Mouse (Mus musculus) lung, adult 18-20 months (tissue): Measurements from ENCODE around the gene Stx3.

Source experiments
- DNase-seq, 2 experiments: peaks; one replicate each; pipeline ENCODE4 v3.0.0; 2022; ENCODE audit warnings: mixed read lengths in 2 of 2

Stx3 gene

DNA sequence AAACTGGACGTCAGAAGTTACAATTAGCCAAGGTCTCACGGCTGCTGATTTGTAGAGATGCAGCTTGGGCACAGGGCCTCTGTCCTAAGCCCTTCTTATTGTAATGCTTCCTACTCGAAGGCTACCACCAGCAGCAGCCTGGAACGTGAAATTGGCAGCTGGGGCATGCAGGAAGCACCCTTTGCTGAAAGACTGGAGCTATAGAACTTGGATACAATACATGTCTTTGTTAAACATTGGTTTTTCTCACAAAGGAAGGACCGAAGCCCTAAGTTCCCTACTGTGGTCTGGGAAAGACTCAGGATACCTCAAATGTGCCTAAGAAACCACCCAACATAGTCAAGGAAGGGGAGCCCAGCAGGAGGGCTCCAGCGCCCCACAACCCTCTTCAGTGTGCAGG is 11.4 kb downstream of the Stx3 start:
- no peak for DNase-seq

GRCm38 (mm10) chr19:11807251-11807650 is 12.0 kb downstream of the Stx3 start:
- DNase-seq = no peak

GRCm38 (mm10) chr19:11804423-11804822 is 14.8 kb downstream of the Stx3 start:
- DNase-seq = peak; percentile 67 to 73

- no peak for DNase-seq
Measured at GRCm38 (mm10) chr19:11800531-11801315, 18.5 kb downstream of the Stx3 start.

GRCm38 (mm10) chr19:11794447-11794846 is 24.8 kb downstream of the Stx3 start:
- DNase-seq = no peak

GRCm38 (mm10) chr19:11793741-11794359 is 25.4 kb downstream of the Stx3 start:
- no peak for DNase-seq

- DNase-seq = no peak
Measured at GRCm38 (mm10) chr19:11791825-11792224, 27.4 kb downstream of the Stx3 start.

DNA sequence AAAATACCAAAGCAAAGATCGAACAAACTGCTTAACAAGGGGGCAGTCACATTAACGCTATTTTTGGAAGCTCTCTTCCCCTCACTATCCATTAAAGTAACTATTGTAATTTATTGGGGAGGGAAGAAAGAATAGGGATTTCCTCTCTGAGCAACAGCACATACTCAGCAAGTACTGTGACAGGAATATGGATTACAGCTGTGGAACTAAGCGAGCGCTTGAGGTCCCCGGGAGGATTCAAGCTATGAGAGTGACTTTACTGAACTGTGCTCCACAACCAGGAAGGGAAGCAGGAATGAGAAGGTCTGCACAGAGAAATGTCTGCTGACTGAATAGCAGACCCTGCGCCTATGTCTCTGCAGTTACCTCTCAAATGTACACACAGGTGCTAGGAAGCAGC is 30.3 kb downstream of the Stx3 start:
- no peak for DNase-seq

DNA sequence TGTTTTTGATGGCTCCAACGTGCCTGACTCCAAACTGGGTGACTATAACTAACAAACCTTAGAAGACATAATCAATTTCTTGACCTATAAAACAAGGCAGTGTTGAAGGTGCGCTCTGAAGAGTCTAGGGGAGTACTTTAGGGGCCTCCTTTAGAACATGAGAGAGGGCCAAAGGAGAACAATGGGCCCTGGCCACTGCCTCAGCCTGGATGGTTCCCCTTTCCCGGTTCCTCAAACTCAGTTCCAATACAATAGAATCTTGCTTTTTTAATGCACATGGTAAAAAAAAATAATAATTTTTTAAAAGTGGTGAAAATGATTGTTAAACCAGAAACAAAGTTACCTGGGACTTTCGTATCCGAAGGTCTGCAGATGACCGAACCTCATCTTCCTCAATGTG is 31.4 kb downstream of the Stx3 start:
- DNase-seq = no peak

DNA sequence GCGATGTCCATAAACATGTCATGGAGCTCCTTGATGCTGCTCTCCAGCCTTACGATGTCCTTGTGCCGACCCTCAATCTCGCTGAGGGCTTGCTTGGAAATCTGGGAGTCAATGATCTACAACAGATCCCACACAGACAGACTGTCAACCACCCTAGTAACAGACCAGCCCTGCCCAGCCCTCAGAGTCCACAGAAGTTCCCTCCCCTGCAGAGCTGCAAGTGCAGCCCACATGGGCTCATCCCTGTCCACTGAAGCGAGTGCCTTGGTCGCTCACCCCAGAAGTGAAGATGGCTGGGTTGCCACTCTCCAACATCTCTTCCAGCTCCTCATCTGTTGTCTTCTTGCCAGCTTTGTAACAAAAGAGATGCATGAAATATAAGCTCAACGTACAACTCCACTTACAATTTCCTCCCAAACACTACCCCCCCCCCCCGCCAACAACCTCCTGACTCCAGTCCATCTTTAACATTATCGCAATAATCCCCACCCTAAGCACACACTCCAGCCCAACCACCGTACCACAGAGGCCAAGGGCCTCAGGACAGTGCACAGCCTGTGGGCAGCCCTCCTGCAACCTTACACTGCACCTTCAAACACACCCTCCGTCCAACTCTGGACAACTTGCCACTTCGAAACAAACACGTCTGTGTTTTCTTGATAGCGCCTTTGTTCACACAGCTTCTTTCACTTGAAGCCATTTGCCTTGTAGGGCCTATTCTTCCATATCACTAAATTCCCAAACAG is 33.6 kb downstream of the Stx3 start:
- no peak for DNase-seq

- peak; percentile 42 to 47 for DNase-seq
Measured at GRCm38 (mm10) chr19:11777191-11777865, 41.9 kb downstream of the Stx3 start.

- peak; percentile 87 to 90 for DNase-seq
Measured at GRCm38 (mm10) chr19:11770205-11770892, 48.9 kb downstream of the Stx3 start, which contains the start of gene Mrpl16. Gene Mrpl16 (plus strand): TSS chr19:11770391.

DNA sequence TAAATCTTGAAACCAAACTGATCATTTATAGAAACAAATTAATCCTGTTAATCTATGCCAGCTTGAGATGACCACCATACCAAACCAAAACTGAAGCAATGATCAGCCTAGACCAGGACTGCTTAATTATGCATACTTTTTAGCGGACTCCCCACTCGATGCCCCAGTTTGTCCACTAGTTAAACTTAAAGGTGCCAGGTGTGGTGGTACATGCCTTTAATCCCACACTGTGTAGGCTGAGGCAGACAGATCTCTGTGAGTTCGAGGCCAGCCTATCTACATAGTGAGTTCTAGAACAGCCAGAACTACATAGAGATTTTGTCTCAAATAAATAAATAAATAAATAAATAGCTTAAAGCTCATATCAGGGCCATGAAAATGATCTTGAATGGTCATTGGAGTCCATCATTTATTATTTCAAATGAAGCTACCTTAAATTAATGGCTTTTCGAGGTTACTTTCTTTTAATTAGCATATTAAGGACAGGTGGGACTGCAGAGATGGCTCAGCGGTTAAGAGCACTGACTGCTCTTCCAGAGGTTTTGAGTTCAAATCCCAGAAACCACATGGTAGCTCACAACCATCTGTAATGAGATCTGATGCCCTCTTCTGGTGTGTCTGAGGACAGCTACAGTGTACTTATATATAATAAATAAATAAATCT is 49.8 kb downstream of the Stx3 start:
- no peak for DNase-seq

DNA sequence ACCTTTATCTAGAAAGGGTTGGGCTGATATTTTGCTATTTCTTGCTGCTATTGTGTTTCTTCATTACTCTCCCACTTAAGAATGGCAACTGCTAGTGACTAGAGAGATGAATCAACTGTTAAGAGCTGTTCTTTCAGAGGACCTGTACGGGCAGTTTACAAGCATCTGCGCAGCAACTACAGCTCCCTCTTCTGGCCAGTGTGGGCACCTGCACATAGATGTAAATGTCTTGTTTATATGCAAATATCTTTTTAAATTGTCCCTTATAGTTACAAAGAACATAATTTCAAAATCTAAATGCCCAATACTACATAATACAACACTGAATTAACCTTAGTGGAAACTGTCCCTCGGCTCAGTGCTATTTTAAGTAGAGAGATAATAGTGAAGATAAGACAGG is 51.0 kb downstream of the Stx3 start:
- DNase-seq = peak; percentile 20 to 29

- DNase-seq = no peak
Measured at GRCm38 (mm10) chr19:11766413-11766812, 52.8 kb downstream of the Stx3 start.

GRCm38 (mm10) chr19:11765059-11765458 is 54.1 kb downstream of the Stx3 start:
- no peak for DNase-seq

DNA sequence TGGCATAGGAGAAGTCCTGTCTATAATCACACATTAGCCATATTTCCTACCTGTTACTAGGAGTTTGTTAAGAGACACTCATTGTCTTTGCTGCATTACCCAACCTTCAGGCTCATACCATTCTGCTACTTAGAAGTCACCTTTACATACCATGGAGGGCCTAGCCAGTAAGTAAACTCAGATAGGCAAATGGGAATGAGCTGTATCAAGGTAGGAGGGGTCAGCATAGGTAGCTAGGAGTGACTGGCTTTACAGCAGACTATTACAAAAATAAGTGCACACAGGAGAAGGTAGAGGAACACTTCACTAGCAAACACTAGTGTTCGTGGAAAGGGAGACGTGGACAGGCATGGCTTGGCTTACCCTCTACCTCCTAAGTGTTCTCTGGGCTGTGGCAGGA is 71.9 kb downstream of the Stx3 start, which contains the start of gene Gif:
Gene Gif (plus strand): TSS at position 257 of the 400 bp plus-strand sequence.
- DNase-seq = no peak

GRCm38 (mm10) chr19:11745680-11746079 is 73.5 kb downstream of the Stx3 start:
- no peak for DNase-seq

GRCm38 (mm10) chr19:11736455-11736854 is 82.7 kb downstream of the Stx3 start:
- DNase-seq = no peak

DNA sequence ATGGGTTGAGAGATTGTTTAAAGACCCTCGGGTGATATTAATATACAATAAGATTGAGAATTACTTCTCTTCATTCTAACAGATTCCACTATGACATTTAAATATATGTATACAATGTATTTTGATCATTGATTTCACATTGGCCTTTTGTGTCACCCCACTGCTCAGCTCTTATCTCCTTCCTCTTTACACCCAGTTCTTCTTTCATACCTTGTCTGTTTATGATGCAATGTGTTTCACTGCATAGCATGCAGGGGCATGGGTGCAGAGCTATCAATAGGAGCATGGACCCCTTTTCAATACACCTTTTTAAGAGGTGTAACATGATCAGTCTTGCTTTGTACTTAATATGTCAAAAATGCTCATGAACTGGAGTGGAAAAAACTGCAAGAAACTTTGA is 88.9 kb downstream of the Stx3 start:
- no peak for DNase-seq

DNA sequence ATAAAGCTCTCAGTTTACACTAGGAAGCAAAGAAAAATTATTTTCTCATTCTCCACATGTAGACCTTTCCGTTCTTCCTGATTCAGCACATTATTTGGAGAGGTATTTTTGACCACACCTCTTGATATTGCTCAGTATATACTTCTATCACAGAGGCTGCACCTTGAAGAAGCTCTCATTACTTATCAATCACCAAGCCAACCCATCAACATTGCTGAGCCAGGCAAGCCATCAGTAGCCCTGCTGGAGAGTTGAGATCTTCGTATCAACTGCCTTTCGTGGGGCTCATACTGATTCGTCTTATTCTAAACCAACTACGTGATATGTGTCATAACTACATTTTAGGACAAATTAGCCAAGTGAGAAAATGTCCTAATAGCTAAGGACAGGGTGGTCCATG is 91.9 kb downstream of the Stx3 start:
- DNase-seq = no peak

GRCm38 (mm10) chr19:11725915-11726314 is 93.3 kb downstream of the Stx3 start:
- no peak for DNase-seq
